Mouse (Mus musculus) olfactory bulb, adult 2 months (tissue): Measurements from ENCODE around the gene Creb5.

Source experiments
- CTCF ChIP-seq: fragments of 200-500 bp; IDR thresholded peaks from 2 replicates; pipeline ENCODE4 v1.5.1; 2012; ENCODE audit warnings: low read depth, mild to moderate bottlenecking, low read length, moderate library complexity; ENCODE audit not compliant: insufficient read depth
- POLR2A ChIP-seq: fragments of 200-500 bp; IDR thresholded peaks from 2 replicates; pipeline ENCODE4 v1.6.1; 2012; ENCODE audit warnings: mild to moderate bottlenecking, low read depth, low read length, moderate library complexity; ENCODE audit not compliant: insufficient read depth

DNA sequence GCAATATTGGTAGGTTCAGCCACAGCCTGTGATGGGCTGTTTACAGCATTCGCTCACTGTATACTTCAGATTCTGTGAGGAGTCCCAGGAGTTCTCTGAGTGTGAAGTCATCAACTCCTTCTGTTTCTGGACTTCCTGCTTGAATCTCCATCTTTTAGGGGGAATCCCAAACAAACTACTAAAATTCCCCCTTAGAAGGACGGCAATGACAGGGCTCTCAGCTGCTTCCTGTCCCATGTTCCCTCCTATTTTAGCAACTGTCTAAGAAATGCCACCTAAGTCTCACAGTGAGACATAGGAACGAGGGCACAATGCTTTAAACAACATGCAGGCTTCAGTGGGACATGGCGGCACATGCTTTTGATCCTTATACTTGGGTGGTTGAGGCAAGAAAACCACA lies 204.3 kb downstream of the Creb5 start:
- TF ChIP-seq CTCF (no peak), POLR2A (no peak)
